Mouse (Mus musculus) heart, postnatal 4 days (tissue): ENCODE data around the gene Wdr1. TPM values are rescaled to one million over a fixed set of nuclear protein-coding genes. Genes with fewer than 3 reads are reported as not detected.
"Not testable (repeated sequence)": the region's sequence is repeated elsewhere in the genome, so short reads cannot be mapped to it uniquely, and the experiment has no call there.

Experiments
- DNase-seq: peaks from one replicate; pipeline ENCODE4 v3.0.0; 2021
- total RNA-seq, 2 experiments: library from RNA; stranded (reverse); gene quantifications; 2 replicates each; pipeline ENCODE4 v1.2.3; 2021

Wdr1 gene
- total RNA-seq, 2 experiments from 2014 or later: 238 to 243 TPM

- DNase-seq: no peak
These were observed 69.1 kb downstream of the Wdr1 start for GRCm38 (mm10) chr5:38493890-38494289.

DNA sequence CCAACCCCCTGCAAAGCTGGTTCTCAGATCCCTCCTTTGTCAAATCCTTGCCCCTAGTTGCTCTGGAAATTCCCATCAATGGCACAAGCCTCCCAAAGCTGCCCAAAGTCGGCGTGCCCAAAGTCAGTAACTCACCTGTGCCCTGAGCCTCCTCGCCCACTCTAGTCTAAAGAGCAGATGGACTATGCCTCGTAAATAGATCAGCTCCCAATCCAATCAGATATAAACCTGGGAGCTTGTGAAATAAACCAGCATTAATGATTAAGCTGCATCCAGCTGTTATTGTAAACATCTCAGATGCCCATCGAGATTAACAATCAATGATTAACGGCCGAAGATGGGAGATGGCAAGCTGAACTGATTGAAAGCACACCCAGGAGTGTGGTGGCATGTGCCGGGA lies 71.3 kb downstream of the Wdr1 start:
- DNase-seq: no peak

GRCm38 (mm10) chr5:38489739-38490138 lies 73.3 kb downstream of the Wdr1 start:
- DNase-seq: no peak

- no peak for DNase-seq
These were observed 74.1 kb downstream of the Wdr1 start for GRCm38 (mm10) chr5:38488673-38489615.

DNA sequence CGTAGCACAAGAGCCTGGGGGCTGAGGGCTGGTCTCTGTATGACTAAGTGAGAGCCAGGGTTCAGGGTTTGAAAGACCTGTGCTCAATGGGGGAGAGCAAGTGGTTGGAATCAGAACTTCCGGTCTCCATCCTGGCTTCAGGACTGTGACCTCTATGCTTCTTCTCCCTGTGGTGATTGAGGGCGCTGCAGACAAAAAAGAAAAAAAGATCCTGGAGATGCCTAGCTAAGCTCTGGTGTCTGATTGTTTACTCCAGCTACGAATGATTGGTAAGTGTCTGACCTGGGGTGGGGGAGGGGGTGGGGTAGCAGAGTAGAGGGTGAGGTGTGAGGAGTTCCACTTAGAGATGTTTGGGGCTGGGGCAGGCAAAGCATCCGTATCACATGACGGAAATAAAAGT lies 75.0 kb downstream of the Wdr1 start:
- no peak for DNase-seq

GRCm38 (mm10) chr5:38487247-38487646 lies 75.8 kb downstream of the Wdr1 start:
- DNase-seq: no peak

GRCm38 (mm10) chr5:38485946-38486345 lies 77.1 kb downstream of the Wdr1 start:
- DNase-seq: no peak

DNA sequence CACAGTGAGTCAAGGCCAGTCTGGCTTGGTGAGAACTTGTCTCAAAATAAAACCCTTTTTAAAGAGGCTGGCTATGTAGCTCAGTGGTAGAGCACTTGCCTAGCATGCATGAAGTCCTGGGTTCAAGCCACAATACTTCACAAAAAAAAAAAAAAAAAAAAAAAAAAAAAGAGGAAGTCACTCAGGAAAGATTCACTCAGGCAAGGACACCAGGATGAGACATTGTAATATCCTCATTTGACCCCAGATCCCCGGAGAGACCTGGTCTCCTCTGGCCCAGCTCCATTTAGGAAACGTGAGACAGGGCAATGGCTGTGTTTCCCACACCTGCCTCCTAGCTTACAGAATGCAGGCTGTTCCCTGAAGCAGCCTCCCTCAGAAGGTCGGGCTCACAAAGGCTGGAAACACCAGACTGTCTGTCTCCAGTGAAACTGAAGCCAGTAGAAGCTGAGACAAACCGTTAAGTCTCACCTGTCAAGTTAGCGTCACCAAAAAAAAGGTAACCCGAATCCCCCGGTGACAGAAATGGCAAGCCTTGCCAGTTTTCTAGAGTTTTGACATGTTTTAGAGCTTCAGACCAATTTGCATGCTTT lies 79.4 kb downstream of the Wdr1 start:
- DNase-seq: no peak

DNA sequence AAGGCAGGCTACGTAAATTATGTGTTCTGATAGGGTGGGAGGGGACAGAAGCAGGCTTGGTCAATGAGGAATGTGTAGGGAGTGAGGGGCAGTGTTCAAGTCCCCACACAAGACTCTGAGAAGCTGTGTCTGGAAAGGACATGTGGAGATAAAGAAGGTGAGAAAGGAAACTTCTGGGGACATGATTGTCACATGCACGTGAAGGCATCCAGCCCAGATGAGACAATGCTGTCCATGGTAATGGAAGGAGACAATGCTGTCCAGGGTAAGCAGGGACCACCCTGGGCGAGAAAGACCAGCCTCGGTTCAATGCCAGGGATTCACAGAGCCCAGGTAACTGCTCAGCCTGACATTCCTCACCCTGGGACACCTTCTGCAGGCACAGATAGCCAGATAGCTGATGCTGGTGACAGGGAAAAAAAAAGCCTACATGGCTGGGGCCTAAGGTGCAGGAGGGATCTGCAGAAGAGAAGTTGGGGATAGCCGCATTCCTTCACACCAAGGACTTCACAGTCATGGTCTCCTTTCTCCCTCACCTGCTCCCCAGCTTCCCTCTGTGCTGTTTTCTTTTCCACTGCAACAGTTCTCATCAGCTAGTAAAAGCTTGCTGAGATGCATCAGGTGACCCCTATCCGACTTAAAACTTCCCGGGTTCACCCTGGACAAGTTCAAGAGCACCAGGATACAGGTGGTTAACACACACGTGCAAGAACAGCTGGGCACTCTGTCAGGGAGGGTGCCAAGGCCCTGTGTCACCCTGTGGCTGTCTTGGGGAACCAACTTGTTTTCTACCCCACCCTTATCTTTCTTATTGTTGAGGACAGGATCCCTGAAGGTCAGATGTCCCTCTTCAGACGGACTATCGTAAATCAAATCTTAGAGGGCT lies 82.0 kb downstream of the Wdr1 start:
- no peak for DNase-seq

- peak; percentile 47 for DNase-seq
These were observed 82.9 kb downstream of the Wdr1 start for GRCm38 (mm10) chr5:38479908-38480725.

- DNase-seq: not testable (repeated sequence)
These were observed 83.5 kb downstream of the Wdr1 start for GRCm38 (mm10) chr5:38479545-38479907.

- no peak for DNase-seq
These were observed 84.0 kb downstream of the Wdr1 start for GRCm38 (mm10) chr5:38479027-38479426.

DNA sequence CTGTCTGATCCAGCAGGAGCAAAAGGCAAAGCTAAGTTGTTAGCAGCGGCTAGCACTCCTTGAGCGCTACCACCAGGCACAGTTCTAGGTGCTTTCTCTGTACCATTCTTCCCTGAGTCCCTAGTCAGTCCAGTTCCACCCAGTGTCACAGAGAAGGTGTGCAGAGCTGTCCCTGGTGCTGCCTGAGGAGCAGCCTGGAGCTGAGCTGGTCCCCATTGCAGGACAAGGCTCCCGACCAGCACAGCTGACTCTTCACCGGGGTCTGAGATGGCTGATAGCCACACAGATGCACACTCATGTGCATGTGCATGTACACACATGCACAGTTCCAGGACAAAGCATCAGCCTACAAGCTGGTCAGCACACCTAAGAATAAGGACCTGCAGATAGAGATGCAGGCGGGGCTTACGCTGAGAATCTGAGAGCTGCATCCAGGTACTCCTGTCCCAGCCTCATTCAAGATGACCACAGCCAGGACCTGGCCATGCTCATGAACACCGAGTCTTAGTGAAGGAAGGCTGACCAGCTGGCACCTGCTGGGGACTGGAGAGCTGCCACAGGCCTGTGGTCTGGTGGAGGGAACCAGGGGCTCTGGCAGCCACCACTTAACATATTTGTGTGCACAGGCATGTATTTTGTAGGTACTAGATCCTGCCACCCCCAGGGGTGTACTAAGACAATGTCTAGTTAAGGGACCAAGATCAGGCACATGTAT lies 85.1 kb downstream of the Wdr1 start:
- peak; percentile 30 for DNase-seq

DNA sequence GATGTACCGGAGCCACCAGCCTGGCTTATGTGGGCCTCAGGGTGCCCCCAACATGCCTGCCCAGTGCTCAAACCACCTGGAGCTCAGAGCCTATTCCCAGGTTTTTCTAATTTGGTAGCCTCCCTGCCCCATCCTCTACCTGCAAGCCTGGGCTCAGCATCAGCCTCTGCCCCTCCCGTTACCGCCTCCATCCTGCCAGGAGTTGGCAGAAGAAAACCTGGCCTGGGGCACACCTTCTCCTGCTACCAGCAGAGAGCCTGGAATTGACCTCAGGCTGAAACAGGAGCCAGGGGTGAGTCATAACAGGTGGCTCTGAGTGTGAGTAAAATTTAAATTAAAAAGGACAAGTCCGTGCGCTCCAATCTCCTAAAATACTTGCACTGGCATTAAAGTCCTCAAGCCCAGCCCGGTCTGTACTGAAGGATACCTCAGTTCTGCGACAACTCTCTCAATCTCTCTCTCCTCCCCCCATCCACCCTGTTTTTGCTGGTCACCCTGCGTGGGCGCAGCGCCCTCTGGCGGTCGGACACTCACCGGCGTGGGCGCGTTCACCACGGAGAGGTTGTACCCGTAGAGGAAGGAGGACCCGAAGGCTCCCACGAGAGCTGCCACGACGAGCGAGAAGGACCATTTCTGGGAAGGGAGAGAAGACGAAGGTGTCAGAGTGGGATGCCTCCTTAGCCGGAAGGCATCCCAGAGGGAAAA lies 86.0 kb downstream of the Wdr1 start:
- DNase-seq: peak; percentile 56

Other genes with a start within 250 kb of the Wdr1 start
- gene Drd5, start 243.9 kb downstream of the Wdr1 start, total RNA-seq: not detected
- gene Slc2a9, start 60.1 kb downstream of the Wdr1 start, total RNA-seq: 1 to 10 TPM; 1.8 to 2.0 TPM
- 10 to 100 TPM; 12.6 to 13.5 TPM for gene Zfp518b, start 121.6 kb upstream of the Wdr1 start, total RNA-seq